ENCODE assay signal across 3 mouse cellular contexts in genomic region chr12:80819020-80819419, GRCm38 (mm10). TPM values are rescaled to one million over a fixed set of nuclear protein-coding genes. Genes with fewer than 3 reads are reported as not detected.
"Had no signal": no experiment of that assay in that cellular context is flagged by ENCODE, and none has a peak within 500 bp of the region (broad histone marks: within the 10 kb centered on the region; RNA-seq: fewer than 3 reads in every experiment).

No protein-coding gene starts in this region.

RNA-seq across cellular contexts. Expression of gene Ccdc177, which starts 58.5 kb away (rescaled TPM):
- polyA plus RNA-seq: liver, embryonic 12.5 days; liver, postnatal 0 days; thymus, postnatal 0 days had no signal
